11 mouse cellular contexts compared by ENCODE assay signal in genomic region chr15:102455993-102456392, GRCm38 (mm10). TPM values are rescaled to one million over a fixed set of nuclear protein-coding genes. Genes with fewer than 3 reads are reported as not detected.
DNase-seq lines count a peak whose midpoint lies in the region; ATAC-seq and TF ChIP-seq lines count a peak whose summit lies in the region.
"Had no signal": no experiment of that assay in that cellular context is flagged by ENCODE, and none has a peak within 500 bp of the region (broad histone marks: within the 10 kb centered on the region; RNA-seq: fewer than 3 reads in every experiment).

No protein-coding gene starts in this region.

- H3K4me1 ChIP-seq in hindbrain, embryonic 10.5 days (replicated peaks) = peaks cover 28% of the 10 kb centered on the region
- peaks cover 26% of the 10 kb centered on the region for H3K4me1 ChIP-seq in hindbrain, embryonic 13.5 days (replicated peaks)
- peaks cover 36 to 39% of the 10 kb centered on the region in 2 experiments for H3K4me1 ChIP-seq in liver, embryonic 14.5 days (replicated peaks; ENCODE audit: control insufficient read depth in 2 of 2, insufficient read depth in 2 of 2, low read length in 1 of 2)

- no peak overlapping the region for H3K4me2 ChIP-seq in hindbrain, embryonic 13.5 days
- H3K4me2 ChIP-seq in liver, embryonic 14.5 days (ENCODE audit: low read depth) = no peak overlapping the region
- H3K4me2 ChIP-seq: midbrain, embryonic 15.5 days had no signal

- in situ Hi-C loops in Patski (cut with MboI; ENCODE audit: low pct_unique_long_range_greater_than_20kb) = no loop called here

- no peaks in the 10 kb centered on the region for H3K27me3 ChIP-seq in hindbrain, embryonic 10.5 days (ENCODE audit: insufficient read depth, poor library complexity, severe bottlenecking)
- no peaks in the 10 kb centered on the region for H3K27me3 ChIP-seq in hindbrain, embryonic 13.5 days
- no peaks in the 10 kb centered on the region for H3K27me3 ChIP-seq in Patski
- H3K27me3 ChIP-seq in liver, embryonic 14.5 days (ENCODE audit: control insufficient read depth, insufficient read depth, low read length) = no peaks in the 10 kb centered on the region
- H3K27me3 ChIP-seq: midbrain, embryonic 15.5 days had no signal

- no peak overlapping the region for H3K9ac ChIP-seq in hindbrain, embryonic 13.5 days
- H3K9ac ChIP-seq in liver, embryonic 14.5 days (replicated peaks) = no peak overlapping the region
- H3K9ac ChIP-seq: midbrain, embryonic 15.5 days had no signal

- H3K36me3 ChIP-seq in hindbrain, embryonic 10.5 days = no peaks in the 10 kb centered on the region
- H3K36me3 ChIP-seq in hindbrain, embryonic 13.5 days = no peaks in the 10 kb centered on the region
- no peaks in the 10 kb centered on the region for H3K36me3 ChIP-seq in liver, embryonic 14.5 days (replicated peaks; ENCODE audit: control insufficient read depth, insufficient read depth, low read depth)
- H3K36me3 ChIP-seq: midbrain, embryonic 15.5 days had no signal

- POLR2A ChIA-PET in Patski (lab: Charles Lee) = no interaction called here

- peak; percentile 18 for DNase-seq in hindbrain, embryonic 10.5 days (ENCODE audit: low spot score)
- DNase-seq in B cell, adult 2 months = peak; percentile 58
- no peak for DNase-seq in Patski (ENCODE audit: low read depth, low spot score)
- peak in 1 of 3 experiments; percentile 33 for DNase-seq in liver, embryonic 14.5 days (ENCODE audit: low read depth in 3 of 3, low spot score in 3 of 3)
- no peak for DNase-seq in right cerebral cortex, postnatal 10 days (ENCODE audit: low spot score in 2 of 2)
- no peak for DNase-seq in right cerebral cortex, adult 18-20 months
- no peak for DNase-seq in Muller cell, postnatal 12 days (ENCODE audit: inconsistent ontology term)
- DNase-seq: gastrocnemius, postnatal 14 days had no signal

- no peak overlapping the region for H3K27ac ChIP-seq in hindbrain, embryonic 10.5 days
- H3K27ac ChIP-seq in hindbrain, embryonic 13.5 days = no peak overlapping the region
- no peak overlapping the region for H3K27ac ChIP-seq in liver, embryonic 14.5 days
- H3K27ac ChIP-seq: midbrain, embryonic 15.5 days had no signal

- TF ChIP-seq CTCF in Patski (IDR thresholded peaks at IDR 0.05) = peak; percentile 72
- peak; percentile 86 for TF ChIP-seq CTCF in liver, embryonic 14.5 days (IDR thresholded peaks at IDR 0.05; ENCODE audit: low read depth)

- TF ChIP-seq EP300 in liver, embryonic 14.5 days (IDR thresholded peaks at IDR 0.05; ENCODE audit: low read depth) = no peak

- no peaks in the 10 kb centered on the region for H3K9me3 ChIP-seq in hindbrain, embryonic 10.5 days
- no peaks in the 10 kb centered on the region for H3K9me3 ChIP-seq in hindbrain, embryonic 13.5 days
- H3K9me3 ChIP-seq in liver, embryonic 14.5 days (ENCODE audit: control insufficient read depth, low read length) = no peaks in the 10 kb centered on the region
- H3K9me3 ChIP-seq: midbrain, embryonic 15.5 days had no signal

- no peak for ATAC-seq in hindbrain, embryonic 13.5 days (ENCODE audit: low FRiP score)
- no peak for ATAC-seq in Patski
- ATAC-seq in liver, embryonic 14.5 days (ENCODE audit: insufficient read depth) = no peak
- ATAC-seq: midbrain, embryonic 15.5 days had no signal

- no peak overlapping the region for H3K4me3 ChIP-seq in hindbrain, embryonic 10.5 days
- H3K4me3 ChIP-seq in hindbrain, embryonic 13.5 days = no peak overlapping the region
- no peak overlapping the region for H3K4me3 ChIP-seq in liver, embryonic 14.5 days (ENCODE audit: insufficient read depth in 1 of 2, low read depth in 2 of 2, low read length in 2 of 2)
- H3K4me3 ChIP-seq: midbrain, embryonic 15.5 days had no signal

- CTCF ChIA-PET in Patski (lab: Charles Lee) = interaction anchor here (1.2 kb wide), 1 partner anchor 47 kb away, joined by 3 read pairs; no protein-coding TSS in a partner anchor

- WGBS in hindbrain, embryonic 10.5 days = 35% methylated on average over 6 of the region's 6 CpGs
- 36% methylated on average over 6 of the region's 6 CpGs for WGBS in hindbrain, embryonic 13.5 days
- WGBS in liver, embryonic 14.5 days (ENCODE audit: insufficient replicate concordance) = 44% methylated on average over 6 of the region's 6 CpGs

RNA-seq across cellular contexts. Expression of gene Prr13, which starts 2.8 kb away (rescaled TPM):
- 84.3 and 98.2 TPM in 2 replicates for polyA plus RNA-seq in hindbrain, embryonic 10.5 days (2016; fragmentation: Nextera tagmentation; extraction: Ambion mirVana)
- polyA plus RNA-seq in hindbrain, embryonic 13.5 days (2015; fragmentation: Nextera tagmentation; extraction: Ambion mirVana) = 107 and 109 TPM in 2 replicates
- 167 TPM for polyA plus RNA-seq in Patski (2021)
- 69.0 and 84.6 TPM in 2 replicates for polyA plus RNA-seq in liver, embryonic 14.5 days (2012; rRNA removed)
- polyA plus RNA-seq in liver, embryonic 14.5 days (2014; fragmentation: Nextera tagmentation; extraction: Ambion mirVana) = 111 and 117 TPM in 2 replicates

RNA-seq across cellular contexts. Expression of gene Amhr2, which starts 10.8 kb away (rescaled TPM):
- polyA plus RNA-seq in hindbrain, embryonic 10.5 days (2016; fragmentation: Nextera tagmentation; extraction: Ambion mirVana) = 0.17 and 0.18 TPM in 2 replicates
- 0.14 and 0.40 TPM in 2 replicates for polyA plus RNA-seq in hindbrain, embryonic 13.5 days (2015; fragmentation: Nextera tagmentation; extraction: Ambion mirVana)
- polyA plus RNA-seq in Patski (2021) = not detected
- 0.05 and 0.06 TPM in 2 replicates for polyA plus RNA-seq in liver, embryonic 14.5 days (2012; rRNA removed)
- 0.11 and 0.23 TPM in 2 replicates for polyA plus RNA-seq in liver, embryonic 14.5 days (2014; fragmentation: Nextera tagmentation; extraction: Ambion mirVana)

RNA-seq across cellular contexts. Expression of gene Pcbp2, which starts 14.3 kb away (rescaled TPM):
- polyA plus RNA-seq in hindbrain, embryonic 10.5 days (2016; fragmentation: Nextera tagmentation; extraction: Ambion mirVana) = 166 and 207 TPM in 2 replicates
- 148 and 150 TPM in 2 replicates for polyA plus RNA-seq in hindbrain, embryonic 13.5 days (2015; fragmentation: Nextera tagmentation; extraction: Ambion mirVana)
- 801 TPM for polyA plus RNA-seq in Patski (2021)
- 185 and 221 TPM in 2 replicates for polyA plus RNA-seq in liver, embryonic 14.5 days (2012; rRNA removed)
- 93.3 and 103 TPM in 2 replicates for polyA plus RNA-seq in liver, embryonic 14.5 days (2014; fragmentation: Nextera tagmentation; extraction: Ambion mirVana)

RNA-seq across cellular contexts. Expression of gene Gm10337, which starts 47.5 kb away (rescaled TPM):
- 3.9 and 11.3 TPM in 2 replicates for polyA plus RNA-seq in hindbrain, embryonic 10.5 days (2016; fragmentation: Nextera tagmentation; extraction: Ambion mirVana)
- polyA plus RNA-seq in hindbrain, embryonic 13.5 days (2015; fragmentation: Nextera tagmentation; extraction: Ambion mirVana) = 6.3 and 17.2 TPM in 2 replicates
- polyA plus RNA-seq in Patski (2021) = 3.6 TPM
- polyA plus RNA-seq in liver, embryonic 14.5 days (2012; rRNA removed) = not detected in 2 replicates
- polyA plus RNA-seq in liver, embryonic 14.5 days (2014; fragmentation: Nextera tagmentation; extraction: Ambion mirVana) = not detected in 2 replicates
- polyA plus RNA-seq: large intestine, adult 2 months had no signal

RNA-seq across cellular contexts. Expression of gene Sp1, which starts 50.0 kb away (rescaled TPM):
- polyA plus RNA-seq in hindbrain, embryonic 10.5 days (2016; fragmentation: Nextera tagmentation; extraction: Ambion mirVana) = 6.1 and 9.3 TPM in 2 replicates
- polyA plus RNA-seq in hindbrain, embryonic 13.5 days (2015; fragmentation: Nextera tagmentation; extraction: Ambion mirVana) = 4.6 and 6.0 TPM in 2 replicates
- 30.6 TPM for polyA plus RNA-seq in Patski (2021)
- polyA plus RNA-seq in liver, embryonic 14.5 days (2012; rRNA removed) = 9.2 and 9.5 TPM in 2 replicates
- polyA plus RNA-seq in liver, embryonic 14.5 days (2014; fragmentation: Nextera tagmentation; extraction: Ambion mirVana) = 5.0 and 5.4 TPM in 2 replicates

Comparison
In these comparisons a context has a peak if more than half of its experiments do, and no peak if none do; other contexts are left out.
1. DNase-seq: peak in hindbrain, embryonic 10.5 days (single experiment) and B cell, adult 2 months (2 of 2); none in Patski (single experiment), right cerebral cortex, postnatal 10 days (0 of 2), right cerebral cortex, adult 18-20 months (single experiment) and Muller cell, postnatal 12 days (single experiment).